Mouse (Mus musculus) MEL (cell line): Measurements from ENCODE around the gene Pcp4.

Source experiments
- CTCF ChIP-seq, 3 experiments: IDR thresholded peaks in 2 of 3; conservative IDR thresholded peaks in 1 of 3; 2 replicates each; pipeline ENCODE4 v1.5.1; 2011 to 2012; ENCODE audit warnings: low read length in 3 of 3, low read depth in 2 of 3, mild to moderate bottlenecking in 2 of 3, improper control_type of control experiment in 1 of 3, inconsistent platforms in 1 of 3, mixed read lengths in 1 of 3, moderate library complexity in 1 of 3; ENCODE audit not compliant: control insufficient read depth in 1 of 3, insufficient read depth in 1 of 3, poor library complexity in 1 of 3, severe bottlenecking in 1 of 3
- EP300 ChIP-seq, 2 experiments: IDR thresholded peaks; 2 replicates each; pipeline ENCODE4 v1.6.1; 2011; ENCODE audit warnings: improper control_type of control experiment in 2 of 2, low read length in 2 of 2, low read depth in 1 of 2, mild to moderate bottlenecking in 1 of 2
- GATA1 ChIP-seq: IDR thresholded peaks from 2 replicates; pipeline ENCODE4 v1.6.1; 2011; ENCODE audit warnings: low read depth, low read length, improper control_type of control experiment
- MAX ChIP-seq: IDR thresholded peaks from 2 replicates; pipeline ENCODE4 v1.6.1; 2011; ENCODE audit warnings: low read length, improper control_type of control experiment
- MEF2A ChIP-seq: IDR thresholded peaks from 2 replicates; pipeline ENCODE4 v1.6.1; 2014; ENCODE audit warnings: low read depth, mild to moderate bottlenecking, inconsistent platforms, low read length, improper control_type of control experiment; ENCODE audit not compliant: poor library complexity, insufficient replicate concordance, severe bottlenecking; ENCODE audit errors: extremely low read depth
- MXI1 ChIP-seq: IDR thresholded peaks from 2 replicates; pipeline ENCODE4 v1.6.1; 2011; ENCODE audit warnings: mild to moderate bottlenecking, low read depth, low read length, improper control_type of control experiment
- MYC ChIP-seq: IDR thresholded peaks from 2 replicates; pipeline ENCODE4 v1.6.1; 2011; ENCODE audit warnings: low read depth, mild to moderate bottlenecking, low read length, improper control_type of control experiment, moderate library complexity
- NRF1 ChIP-seq: IDR thresholded peaks from 2 replicates; pipeline ENCODE4 v1.6.1; 2014; ENCODE audit warnings: low read depth, mild to moderate bottlenecking, inconsistent platforms, low read length, improper control_type of control experiment, moderate library complexity; ENCODE audit not compliant: poor library complexity, insufficient read depth, severe bottlenecking
- POLR2A ChIP-seq, 2 experiments: IDR thresholded peaks; 2 replicates each; pipeline ENCODE4 v1.6.1; 2011 to 2012; ENCODE audit warnings: low read length in 2 of 2, mild to moderate bottlenecking in 2 of 2, control low read depth in 1 of 2, improper control_type of control experiment in 1 of 2, low read depth in 1 of 2, moderate library complexity in 1 of 2; ENCODE audit not compliant: control insufficient read depth in 1 of 2, insufficient read depth in 1 of 2, poor library complexity in 1 of 2
- SIN3A ChIP-seq: IDR thresholded peaks from 2 replicates; pipeline ENCODE4 v1.6.1; 2012; ENCODE audit warnings: low read length, improper control_type of control experiment, inconsistent platforms
- TAL1 ChIP-seq: IDR thresholded peaks from 2 replicates; pipeline ENCODE4 v1.6.1; 2012; ENCODE audit warnings: mild to moderate bottlenecking, inconsistent platforms, low read length, moderate library complexity, mixed read lengths
- TCF12 ChIP-seq: IDR thresholded peaks from 2 replicates; pipeline ENCODE4 v1.6.1; 2014; ENCODE audit warnings: low read depth, mild to moderate bottlenecking, inconsistent platforms, low read length, improper control_type of control experiment, moderate library complexity
- USF1 ChIP-seq: IDR thresholded peaks from 2 replicates; pipeline ENCODE4 v1.6.1; 2014; ENCODE audit warnings: low read depth, mild to moderate bottlenecking, inconsistent platforms, low read length, improper control_type of control experiment, moderate library complexity

GRCm38 (mm10) chr16:96527476-96527875 is 60.1 kb downstream of the Pcp4 start:
- TF ChIP-seq MAX (no peak), CTCF (IDR thresholded peaks at IDR 0.05 in 2 of 3, conservative IDR thresholded peaks at IDR 0.05 in 1 of 3; ENCODE audit: control insufficient read depth in 1 of 3, insufficient read depth in 1 of 3, low read depth in 2 of 3, low read length in 3 of 3, poor library complexity in 1 of 3, severe bottlenecking in 1 of 3) (no peak), GATA1 (no peak), MYC (no peak), MXI1 (no peak), SIN3A (no peak), MEF2A (no peak), POLR2A (IDR thresholded peaks at IDR 0.05; ENCODE audit: control insufficient read depth in 1 of 2, insufficient read depth in 1 of 2, low read depth in 1 of 2, low read length in 2 of 2, poor library complexity in 1 of 2) (no peak), USF1 (no peak), NRF1 (no peak), TAL1 (no peak), EP300 (IDR thresholded peaks at IDR 0.05; ENCODE audit: low read depth in 1 of 2, low read length in 2 of 2) (no peak), TCF12 (no peak)
